Mouse (Mus musculus) kidney, embryonic 16.5 days (tissue): ENCODE measurements around the gene Klk4. TPM values are rescaled to one million over a fixed set of nuclear protein-coding genes. Genes with fewer than 3 reads are reported as not detected.

Experiments used
- ATAC-seq: fragments of 200-750 bp; cut with Nextera tagmentation; 2 replicates; pipeline ENCODE4 v1.8.0; 2017; ENCODE audit warnings: moderate TSS enrichment; ENCODE audit not compliant: low FRiP score, low TSS enrichment
- H3K27ac ChIP-seq: fragments of 300-500 bp; sonication (generic); 2 replicates; pipeline ENCODE4 v1.5.1; 2014; ENCODE audit warnings: low read length
- H3K27me3 ChIP-seq: fragments of 300-500 bp; sonication (generic); 2 replicates; pipeline ENCODE4 v1.6.1; 2014; ENCODE audit warnings: low read length, control low read depth, mixed read lengths; ENCODE audit not compliant: insufficient read depth
- H3K36me3 ChIP-seq: fragments of 300-500 bp; sonication (generic); 2 replicates; pipeline ENCODE4 v1.6.1; 2014; ENCODE audit warnings: low read length, control low read depth, mixed read lengths; ENCODE audit not compliant: insufficient read depth
- H3K4me1 ChIP-seq: fragments of 300-500 bp; sonication (generic); 2 replicates; pipeline ENCODE4 v1.6.1; 2014; ENCODE audit warnings: low read length, control low read depth, mixed read lengths; ENCODE audit not compliant: insufficient read depth
- H3K4me2 ChIP-seq: fragments of 300-500 bp; sonication (generic); replicated peaks from 2 replicates; pipeline ENCODE4 v1.6.1; 2014; ENCODE audit warnings: low read depth, low read length
- H3K4me3 ChIP-seq: fragments of 300-500 bp; sonication (generic); 2 replicates; pipeline ENCODE4 v1.5.1; 2014; ENCODE audit warnings: mild to moderate bottlenecking, low read length
- H3K9ac ChIP-seq: fragments of 300-500 bp; sonication (generic); replicated peaks from 2 replicates; pipeline ENCODE4 v1.6.1; 2014; ENCODE audit warnings: low read length
- H3K9me3 ChIP-seq: fragments of 300-500 bp; sonication (generic); 2 replicates; pipeline ENCODE4 v1.6.1; 2016; ENCODE audit warnings: low read length, control low read depth
- WGBS: fragments of 180-500 bp; shearing (Covaris S2); extraction: QIAGEN DNeasy Blood & Tissue Kit; methylation state at CpG from one replicate; pipeline ENCODE4 v1.1.7; 2014; 5-methylcytosine and 5-hydroxymethylcytosine counted together
- polyA plus RNA-seq: library from polyadenylated mRNA; unstranded; fragments of >200 nt; fragmentation: Nextera tagmentation; extraction: Ambion mirVana; gene quantifications from 2 replicates; pipeline ENCODE4 v1.2.1, GENCODE M21; 2015

Klk4 gene
- polyA plus RNA-seq, 1 experiment from 2014 or later = not detected

- Histone ChIP-seq H3K4me1 (no peaks in the 10 kb centered on the region), H3K36me3 (no peaks in the 10 kb centered on the region), H3K9me3 (no peaks in the 10 kb centered on the region), H3K4me3 (no peak overlapping the region), H3K4me2 (no peak overlapping the region), H3K27ac (no peak overlapping the region), H3K9ac (no peak overlapping the region), H3K27me3 (no peaks in the 10 kb centered on the region)
- no peak for ATAC-seq
- 67% methylated on average over 9 of the region's 9 CpGs for WGBS
Observed at GRCm38 (mm10) chr7:43914821-43915220, 33.9 kb downstream of the Klk4 start.

DNA sequence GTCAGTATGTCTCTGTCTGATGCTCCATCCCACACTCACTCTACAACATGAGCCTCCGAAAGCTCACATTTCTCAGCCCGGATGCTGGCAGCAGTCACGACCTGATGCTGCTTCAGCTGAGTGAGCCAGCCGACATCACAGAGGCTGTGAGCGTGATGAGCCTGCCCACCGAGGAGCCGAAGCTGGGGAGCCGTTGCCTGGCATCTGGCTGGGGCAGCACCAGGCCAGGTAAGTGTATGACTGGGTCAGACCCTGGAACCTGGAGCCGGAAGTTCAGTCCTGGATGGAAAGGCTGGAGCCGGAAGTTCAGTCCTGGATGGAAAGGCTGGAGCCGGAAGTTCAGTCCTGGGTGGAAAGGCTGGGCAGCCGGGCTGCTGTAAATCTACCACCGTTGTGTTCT, 37.5 kb downstream of the Klk4 start:
- H3K4me3 ChIP-seq = no peak overlapping the region
- H3K36me3 ChIP-seq = no peaks in the 10 kb centered on the region
- H3K27me3 ChIP-seq = no peaks in the 10 kb centered on the region
- no peak overlapping the region for H3K27ac ChIP-seq
- no peak overlapping the region for H3K9ac ChIP-seq
- no peak overlapping the region for H3K4me2 ChIP-seq
- no peaks in the 10 kb centered on the region for H3K9me3 ChIP-seq
- H3K4me1 ChIP-seq = no peaks in the 10 kb centered on the region
- ATAC-seq = no peak
- 63% methylated on average over 13 of the region's 13 CpGs for WGBS

GRCm38 (mm10) chr7:43918871-43919270, 37.9 kb downstream of the Klk4 start:
- no peak overlapping the region for H3K4me2 ChIP-seq
- no peaks in the 10 kb centered on the region for H3K4me1 ChIP-seq
- H3K36me3 ChIP-seq = no peaks in the 10 kb centered on the region
- WGBS = 65% methylated on average over 8 of the region's 8 CpGs
- no peak overlapping the region for H3K27ac ChIP-seq
- no peak for ATAC-seq
- H3K4me3 ChIP-seq = no peak overlapping the region
- no peaks in the 10 kb centered on the region for H3K27me3 ChIP-seq
- H3K9me3 ChIP-seq = no peaks in the 10 kb centered on the region
- no peak overlapping the region for H3K9ac ChIP-seq

- no peaks in the 10 kb centered on the region for H3K9me3 ChIP-seq
- no peak overlapping the region for H3K4me3 ChIP-seq
- H3K27me3 ChIP-seq = no peaks in the 10 kb centered on the region
- 25% methylated on average over 14 of the region's 14 CpGs for WGBS
- no peak overlapping the region for H3K9ac ChIP-seq
- H3K27ac ChIP-seq = no peak overlapping the region
- H3K36me3 ChIP-seq = no peaks in the 10 kb centered on the region
- H3K4me2 ChIP-seq = no peak overlapping the region
- peak; percentile 90 for ATAC-seq
- no peaks in the 10 kb centered on the region for H3K4me1 ChIP-seq
Observed at GRCm38 (mm10) chr7:43919559-43920451, 38.8 kb downstream of the Klk4 start.

GRCm38 (mm10) chr7:43920582-43920981, 39.6 kb downstream of the Klk4 start:
- H3K27me3 ChIP-seq = no peaks in the 10 kb centered on the region
- no peak overlapping the region for H3K9ac ChIP-seq
- ATAC-seq = no peak
- no peak overlapping the region for H3K4me3 ChIP-seq
- no peaks in the 10 kb centered on the region for H3K36me3 ChIP-seq
- 77% methylated on average over 3 of the region's 3 CpGs for WGBS
- H3K9me3 ChIP-seq = no peaks in the 10 kb centered on the region
- H3K4me1 ChIP-seq = no peaks in the 10 kb centered on the region
- H3K4me2 ChIP-seq = no peak overlapping the region
- no peak overlapping the region for H3K27ac ChIP-seq

DNA sequence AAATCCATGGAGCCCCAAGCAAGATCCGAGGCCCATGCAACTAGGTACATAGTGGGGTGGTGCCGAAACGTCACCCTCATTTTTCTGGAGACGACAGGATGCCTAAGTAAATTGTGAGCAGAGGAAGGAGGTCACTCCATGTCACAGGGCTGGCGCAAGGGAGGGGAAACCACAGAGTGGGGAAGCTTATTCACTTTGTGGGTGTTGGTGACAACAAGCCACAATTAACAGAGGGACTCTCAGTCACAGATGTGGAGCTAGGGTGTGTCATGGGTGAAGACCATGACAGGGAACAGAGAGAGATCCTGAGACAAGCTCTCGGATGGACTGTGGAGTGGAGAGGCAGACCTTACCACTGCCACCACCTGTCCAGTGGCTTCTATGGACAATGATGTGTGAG, 40.1 kb downstream of the Klk4 start:
- no peaks in the 10 kb centered on the region for H3K27me3 ChIP-seq

DNA sequence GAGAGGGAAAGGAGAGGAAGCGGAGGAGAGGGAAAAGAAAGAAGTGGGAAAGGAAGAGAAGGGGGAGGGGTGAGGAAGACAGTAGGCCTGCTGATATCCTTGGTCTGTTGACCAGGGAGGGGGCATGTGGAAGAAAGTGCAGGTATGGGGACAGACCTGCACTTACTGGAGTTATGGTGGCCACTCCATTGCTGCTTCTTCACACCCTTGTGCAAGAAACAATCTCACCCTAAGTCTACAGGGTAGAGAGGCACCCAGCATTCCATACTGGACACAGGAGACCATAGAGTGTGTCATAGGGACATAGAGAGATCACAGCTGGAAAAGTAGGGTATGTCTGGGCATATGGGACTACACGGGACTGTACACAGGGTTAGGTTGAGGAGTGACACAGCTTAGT, 41.0 kb downstream of the Klk4 start:
- no peaks in the 10 kb centered on the region for H3K36me3 ChIP-seq
- ATAC-seq = no peak
- no peaks in the 10 kb centered on the region for H3K4me1 ChIP-seq
- no peak overlapping the region for H3K27ac ChIP-seq
- no peak overlapping the region for H3K9ac ChIP-seq
- no peak overlapping the region for H3K4me2 ChIP-seq
- H3K9me3 ChIP-seq = no peaks in the 10 kb centered on the region
- WGBS = 91% methylated on average over 2 of the region's 2 CpGs
- no peak overlapping the region for H3K4me3 ChIP-seq
- H3K27me3 ChIP-seq = no peaks in the 10 kb centered on the region

More for the DNA sequence above, 40.1 kb downstream of the Klk4 start:
- Histone ChIP-seq H3K4me2 (no peak overlapping the region), H3K9me3 (no peaks in the 10 kb centered on the region), H3K9ac (no peak overlapping the region), H3K36me3 (no peaks in the 10 kb centered on the region), H3K4me1 (no peaks in the 10 kb centered on the region), H3K27ac (no peak overlapping the region), H3K4me3 (no peak overlapping the region)
- 80% methylated on average over 6 of the region's 6 CpGs for WGBS
- ATAC-seq = no peak

- no peaks in the 10 kb centered on the region for H3K36me3 ChIP-seq
- no peak overlapping the region for H3K27ac ChIP-seq
- ATAC-seq = no peak
- H3K27me3 ChIP-seq = no peaks in the 10 kb centered on the region
- 66% methylated on average over 5 of the region's 5 CpGs for WGBS
- H3K4me1 ChIP-seq = no peaks in the 10 kb centered on the region
- H3K9ac ChIP-seq = no peak overlapping the region
- no peaks in the 10 kb centered on the region for H3K9me3 ChIP-seq
- H3K4me3 ChIP-seq = no peak overlapping the region
- H3K4me2 ChIP-seq = no peak overlapping the region
Observed at GRCm38 (mm10) chr7:43925985-43926384, 45.0 kb downstream of the Klk4 start.

- Histone ChIP-seq H3K9ac (no peak overlapping the region), H3K9me3 (no peaks in the 10 kb centered on the region), H3K27ac (no peak overlapping the region), H3K4me2 (no peak overlapping the region), H3K36me3 (no peaks in the 10 kb centered on the region), H3K4me1 (no peaks in the 10 kb centered on the region), H3K4me3 (no peak overlapping the region), H3K27me3 (no peaks in the 10 kb centered on the region)
- ATAC-seq = no peak
- 55% methylated on average over 4 of the region's 4 CpGs for WGBS
Observed at GRCm38 (mm10) chr7:43928521-43928920, 47.6 kb downstream of the Klk4 start.

- no peaks in the 10 kb centered on the region for H3K4me1 ChIP-seq
- no peak overlapping the region for H3K27ac ChIP-seq
- H3K9ac ChIP-seq = no peak overlapping the region
- no peak overlapping the region for H3K4me3 ChIP-seq
- no peaks in the 10 kb centered on the region for H3K36me3 ChIP-seq
- no peak overlapping the region for H3K4me2 ChIP-seq
- WGBS = 58% methylated on average over 4 of the region's 4 CpGs
- H3K9me3 ChIP-seq = no peaks in the 10 kb centered on the region
- no peak for ATAC-seq
- no peaks in the 10 kb centered on the region for H3K27me3 ChIP-seq
Observed at GRCm38 (mm10) chr7:43932337-43932736, 51.4 kb downstream of the Klk4 start.
